Mouse (Mus musculus) midbrain, embryonic 12.5 days (tissue): ENCODE results near the gene Oscp1. TPM values are rescaled to one million over a fixed set of nuclear protein-coding genes. Genes with fewer than 3 reads are reported as not detected.

Experiments
- ATAC-seq: fragments of 200-750 bp; cut with Nextera tagmentation; 2 replicates; pipeline ENCODE4 v1.8.0; 2017; ENCODE audit warnings: low read depth, moderate TSS enrichment, moderate library complexity; ENCODE audit not compliant: low FRiP score
- H3K27ac ChIP-seq: fragments of 300-500 bp; sonication (generic); replicated peaks from 2 replicates; pipeline ENCODE4 v1.5.1; 2016; ENCODE audit warnings: mild to moderate bottlenecking
- H3K27me3 ChIP-seq: fragments of 300-500 bp; sonication (generic); 2 replicates; pipeline ENCODE4 v1.6.1; 2016; ENCODE audit warnings: mild to moderate bottlenecking
- H3K36me3 ChIP-seq: fragments of 300-500 bp; sonication (generic); 2 replicates; pipeline ENCODE4 v1.6.1; 2016
- H3K4me1 ChIP-seq: fragments of 300-500 bp; sonication (generic); 2 replicates; pipeline ENCODE4 v1.6.1; 2016
- H3K4me2 ChIP-seq: fragments of 300-500 bp; sonication (generic); replicated peaks from 2 replicates; pipeline ENCODE4 v1.6.1; 2016; ENCODE audit warnings: mild to moderate bottlenecking, moderate library complexity
- H3K4me3 ChIP-seq: fragments of 300-500 bp; sonication (generic); 2 replicates; pipeline ENCODE4 v1.5.1; 2016; ENCODE audit warnings: mild to moderate bottlenecking
- H3K9ac ChIP-seq: fragments of 300-500 bp; sonication (generic); replicated peaks from 2 replicates; pipeline ENCODE4 v1.6.1; 2016; ENCODE audit warnings: mild to moderate bottlenecking, moderate library complexity
- H3K9me3 ChIP-seq: fragments of 300-500 bp; sonication (generic); 2 replicates; pipeline ENCODE4 v1.6.1; 2016; ENCODE audit warnings: mild to moderate bottlenecking
- WGBS: fragments of 180-500 bp; shearing (Covaris S2); methylation state at CpG from one replicate; pipeline ENCODE4 v1.1.7; 2016; 5-methylcytosine and 5-hydroxymethylcytosine counted together
- polyA plus RNA-seq: library from polyadenylated mRNA; unstranded; fragments of >200 nt; fragmentation: Nextera tagmentation; extraction: Ambion mirVana; gene quantifications from 2 replicates; pipeline ENCODE4 v1.2.1, GENCODE M21; 2016

Gene Oscp1
- polyA plus RNA-seq, 1 experiment from 2014 or later: 31.6 TPM

GRCm38 (mm10) chr4:126057207-126058133 is 895 bp upstream of the Oscp1 start:
- peaks cover 38% of the 10 kb centered on the region for H3K36me3 ChIP-seq
- H3K4me3 ChIP-seq: peak overlapping the region; percentile 56
- peak overlapping the region; percentile 68 for H3K27ac ChIP-seq
- peak overlapping the region; percentile 79 for H3K4me2 ChIP-seq
- WGBS: 16% methylated on average over 19 of the region's 19 CpGs
- H3K9me3 ChIP-seq: no peaks in the 10 kb centered on the region
- H3K9ac ChIP-seq: peak overlapping the region; percentile 69
- ATAC-seq: no peak
- H3K27me3 ChIP-seq: no peaks in the 10 kb centered on the region
- H3K4me1 ChIP-seq: peaks cover 18% of the 10 kb centered on the region

GRCm38 (mm10) chr4:126058997-126059362 is 615 bp downstream of the Oscp1 start:
- H3K9me3 ChIP-seq: no peaks in the 10 kb centered on the region
- H3K9ac ChIP-seq: peak overlapping the region; percentile 69
- 34% methylated on average over 9 of the region's 9 CpGs for WGBS
- peaks cover 25% of the 10 kb centered on the region for H3K36me3 ChIP-seq
- H3K4me3 ChIP-seq: peak overlapping the region; percentile 56
- H3K27ac ChIP-seq: no peak overlapping the region
- peak overlapping the region; percentile 79 for H3K4me2 ChIP-seq
- no peak for ATAC-seq
- H3K4me1 ChIP-seq: peaks cover 18% of the 10 kb centered on the region
- H3K27me3 ChIP-seq: no peaks in the 10 kb centered on the region

- Histone ChIP-seq H3K4me2 (no peak overlapping the region), H3K9me3 (no peaks in the 10 kb centered on the region), H3K27me3 (no peaks in the 10 kb centered on the region), H3K36me3 (no peaks in the 10 kb centered on the region), H3K4me1 (peaks cover 10% of the 10 kb centered on the region), H3K4me3 (no peak overlapping the region), H3K27ac (no peak overlapping the region), H3K9ac (no peak overlapping the region)
- WGBS: 17% methylated on average over 1 of the region's 1 CpGs
- ATAC-seq: no peak
Observed at GRCm38 (mm10) chr4:126062856-126063255, 4.5 kb downstream of the Oscp1 start.

GRCm38 (mm10) chr4:126065241-126065640 is 6.9 kb downstream of the Oscp1 start:
- Histone ChIP-seq H3K4me2 (no peak overlapping the region), H3K36me3 (no peaks in the 10 kb centered on the region), H3K9me3 (no peaks in the 10 kb centered on the region), H3K27me3 (no peaks in the 10 kb centered on the region), H3K4me1 (no peaks in the 10 kb centered on the region), H3K27ac (no peak overlapping the region), H3K9ac (no peak overlapping the region), H3K4me3 (no peak overlapping the region)
- ATAC-seq: no peak
- 91% methylated on average over 7 of the region's 7 CpGs for WGBS

- no peak overlapping the region for H3K9ac ChIP-seq
- H3K27ac ChIP-seq: no peak overlapping the region
- H3K4me2 ChIP-seq: no peak overlapping the region
- no peaks in the 10 kb centered on the region for H3K9me3 ChIP-seq
- no peaks in the 10 kb centered on the region for H3K36me3 ChIP-seq
- no peak for ATAC-seq
- H3K4me3 ChIP-seq: no peak overlapping the region
- H3K27me3 ChIP-seq: no peaks in the 10 kb centered on the region
- WGBS: 79% methylated on average over 15 of the region's 15 CpGs
- H3K4me1 ChIP-seq: no peaks in the 10 kb centered on the region
Observed at GRCm38 (mm10) chr4:126067401-126068077, 9.2 kb downstream of the Oscp1 start.

GRCm38 (mm10) chr4:126068842-126069241 is 10.5 kb downstream of the Oscp1 start:
- Histone ChIP-seq H3K4me2 (no peak overlapping the region), H3K36me3 (no peaks in the 10 kb centered on the region), H3K27me3 (no peaks in the 10 kb centered on the region), H3K27ac (no peak overlapping the region), H3K9me3 (no peaks in the 10 kb centered on the region), H3K9ac (no peak overlapping the region), H3K4me1 (no peaks in the 10 kb centered on the region), H3K4me3 (no peak overlapping the region)
- ATAC-seq: no peak
- 92% methylated on average over 6 of the region's 6 CpGs for WGBS

- Histone ChIP-seq H3K4me1 (no peaks in the 10 kb centered on the region), H3K27me3 (no peaks in the 10 kb centered on the region), H3K36me3 (peaks cover 7% of the 10 kb centered on the region; the same call in 1 of the 2 replicates), H3K4me2 (no peak overlapping the region), H3K9ac (no peak overlapping the region), H3K9me3 (no peaks in the 10 kb centered on the region), H3K27ac (no peak overlapping the region), H3K4me3 (no peak overlapping the region)
- whole genome bisulfite sequencing: 84% methylated on average over 6 of the region's 6 CpGs
- ATAC-seq: no peak
Observed at GRCm38 (mm10) chr4:126077833-126078232, 19.5 kb downstream of the Oscp1 start.

- no peak overlapping the region for H3K4me3 ChIP-seq
- H3K27me3 ChIP-seq: no peaks in the 10 kb centered on the region
- H3K4me2 ChIP-seq: no peak overlapping the region
- 87% methylated on average over 4 of the region's 4 CpGs for WGBS
- H3K36me3 ChIP-seq: peaks cover 12% of the 10 kb centered on the region; the same call in 1 of the 2 replicates
- ATAC-seq: no peak
- H3K9ac ChIP-seq: no peak overlapping the region
- H3K4me1 ChIP-seq: no peaks in the 10 kb centered on the region
- no peak overlapping the region for H3K27ac ChIP-seq
- H3K9me3 ChIP-seq: no peaks in the 10 kb centered on the region
Observed at GRCm38 (mm10) chr4:126079266-126079665, 20.9 kb downstream of the Oscp1 start.

GRCm38 (mm10) chr4:126081601-126082000 is 23.2 kb downstream of the Oscp1 start:
- Histone ChIP-seq H3K9ac (no peak overlapping the region), H3K4me1 (no peaks in the 10 kb centered on the region), H3K27ac (no peak overlapping the region), H3K27me3 (no peaks in the 10 kb centered on the region), H3K4me3 (no peak overlapping the region), H3K36me3 (peaks cover 15% of the 10 kb centered on the region; the same call in 1 of the 2 replicates), H3K4me2 (no peak overlapping the region), H3K9me3 (no peaks in the 10 kb centered on the region)
- no peak for ATAC-seq
- WGBS: 89% methylated on average over 1 of the region's 1 CpGs

- Histone ChIP-seq H3K9me3 (no peaks in the 10 kb centered on the region), H3K9ac (no peak overlapping the region), H3K27ac (no peak overlapping the region), H3K4me3 (no peak overlapping the region), H3K36me3 (peaks cover 20% of the 10 kb centered on the region; the same call in 1 of the 2 replicates), H3K4me2 (no peak overlapping the region), H3K4me1 (no peaks in the 10 kb centered on the region), H3K27me3 (no peaks in the 10 kb centered on the region)
- 93% methylated on average over 9 of the region's 9 CpGs for WGBS
- no peak for ATAC-seq
Observed at GRCm38 (mm10) chr4:126083021-126083420, 24.7 kb downstream of the Oscp1 start.

GRCm38 (mm10) chr4:126084382-126084781 is 26.0 kb downstream of the Oscp1 start:
- no peak overlapping the region for H3K27ac ChIP-seq
- 76% methylated on average over 8 of the region's 8 CpGs for WGBS
- H3K4me2 ChIP-seq: no peak overlapping the region
- H3K27me3 ChIP-seq: no peaks in the 10 kb centered on the region
- no peak overlapping the region for H3K9ac ChIP-seq
- H3K4me1 ChIP-seq: no peaks in the 10 kb centered on the region
- no peak overlapping the region for H3K4me3 ChIP-seq
- peaks cover 27% of the 10 kb centered on the region; the same call in 1 of the 2 replicates for H3K36me3 ChIP-seq
- no peak for ATAC-seq
- H3K9me3 ChIP-seq: no peaks in the 10 kb centered on the region

- Histone ChIP-seq H3K4me3 (no peak overlapping the region), H3K9me3 (no peaks in the 10 kb centered on the region), H3K27ac (no peak overlapping the region), H3K4me1 (no peaks in the 10 kb centered on the region), H3K9ac (no peak overlapping the region), H3K36me3 (peaks cover 27% of the 10 kb centered on the region; the same call in 1 of the 2 replicates), H3K27me3 (no peaks in the 10 kb centered on the region), H3K4me2 (no peak overlapping the region)
- no peak for ATAC-seq
- WGBS: 39% methylated on average over 7 of the region's 7 CpGs
Observed at GRCm38 (mm10) chr4:126085996-126086576, 27.7 kb downstream of the Oscp1 start.
